19 mouse cellular contexts compared by ENCODE assay signal in the genomic region with DNA sequence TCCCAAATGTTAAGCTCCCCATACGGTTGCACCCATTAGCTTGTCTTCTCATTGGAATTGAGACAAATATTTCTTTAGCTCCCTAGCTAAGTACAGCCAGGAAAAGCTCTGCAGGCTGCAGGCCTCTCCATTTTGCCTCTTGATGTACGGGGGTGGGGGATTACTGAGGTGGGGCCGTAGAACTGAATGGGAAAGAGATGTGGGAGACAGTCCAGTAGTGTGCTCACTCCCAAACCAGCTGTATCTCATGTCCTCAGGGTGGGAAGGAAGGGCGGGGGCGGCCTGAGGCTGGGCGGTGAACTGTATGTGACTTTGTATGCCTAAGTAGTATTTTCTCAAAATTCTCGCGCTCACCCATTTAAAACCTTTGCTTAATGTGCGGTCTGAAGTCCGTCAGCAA. TPM values are rescaled to one million over a fixed set of nuclear protein-coding genes. Genes with fewer than 3 reads are reported as not detected.
"Had no signal": no experiment of that assay in that cellular context is flagged by ENCODE, and none has a peak within 500 bp of the region (broad histone marks: within the 10 kb centered on the region; RNA-seq: fewer than 3 reads in every experiment).

No protein-coding gene starts in this region.

- ATAC-seq: intestine, postnatal 0 days; liver, embryonic 12.5 days; midbrain, embryonic 13.5 days had no signal

- H3K4me2 ChIP-seq: limb, embryonic 13.5 days; liver, embryonic 12.5 days; liver, embryonic 15.5 days; lung, embryonic 15.5 days; midbrain, embryonic 13.5 days had no signal

- DNase-seq: kidney, adult 2 months; kidney, postnatal 10 days; layer of hippocampus, adult 9-11 months; liver; lung, adult 18-20 months; lung, postnatal 10 days; lung, postnatal 36 days; thymus, adult 2 months; thymus, postnatal 14 days; thymus, postnatal 4 days had no signal

- H3K4me3 ChIP-seq: limb, embryonic 10.5 days; limb, embryonic 13.5 days; liver, embryonic 12.5 days; liver, embryonic 15.5 days; lung, embryonic 15.5 days; megakaryocyte, embryonic 14.5 days; midbrain, embryonic 10.5 days; midbrain, embryonic 13.5 days had no signal

- H3K27me3 ChIP-seq: limb, embryonic 13.5 days; liver, embryonic 12.5 days; liver, embryonic 15.5 days; lung, embryonic 15.5 days; midbrain, embryonic 13.5 days had no signal

- H3K9me3 ChIP-seq: limb, embryonic 10.5 days; limb, embryonic 13.5 days; liver, embryonic 12.5 days; liver, embryonic 15.5 days; lung, embryonic 15.5 days; megakaryocyte, embryonic 14.5 days; midbrain, embryonic 10.5 days; midbrain, embryonic 13.5 days had no signal

- H3K36me3 ChIP-seq: limb, embryonic 10.5 days; limb, embryonic 13.5 days; liver, embryonic 12.5 days; liver, embryonic 15.5 days; lung, embryonic 15.5 days; midbrain, embryonic 10.5 days; midbrain, embryonic 13.5 days had no signal

- H3K9ac ChIP-seq: limb, embryonic 13.5 days; liver, embryonic 12.5 days; liver, embryonic 15.5 days; lung, embryonic 15.5 days; midbrain, embryonic 13.5 days had no signal

- H3K27ac ChIP-seq: limb, embryonic 10.5 days; limb, embryonic 13.5 days; liver, embryonic 12.5 days; liver, embryonic 15.5 days; lung, embryonic 15.5 days; midbrain, embryonic 10.5 days; midbrain, embryonic 13.5 days had no signal

RNA-seq across cellular contexts. Expression of a gene that starts 26.0 kb away (rescaled TPM):
- polyA plus RNA-seq: limb, embryonic 10.5 days had no signal
